Mouse (Mus musculus) cerebellum, postnatal 4 days (tissue): Measurements from ENCODE around the gene Rpl11.
A peak's percentile ranks its signal among the peaks of the same experiment; 100 is the strongest.

ENCODE experiments used
- DNase-seq, 2 experiments: peaks; one replicate each; pipeline ENCODE4 v3.0.0; 2022; ENCODE audit warnings: low spot score in 2 of 2, mixed read lengths in 1 of 2

Rpl11 gene

GRCm38 (mm10) chr4:136027416-136028131 lies 25.7 kb downstream of the Rpl11 start:
- DNase-seq: no peak

- DNase-seq: no peak
These were observed 27.9 kb downstream of the Rpl11 start for GRCm38 (mm10) chr4:136025350-136025749.

- DNase-seq: no peak
These were observed 30.3 kb downstream of the Rpl11 start for GRCm38 (mm10) chr4:136022924-136023323.

GRCm38 (mm10) chr4:136021549-136022047 lies 31.6 kb downstream of the Rpl11 start, which contains the start of gene Eloa:
Gene Eloa (minus strand): TSS chr4:136021763.
- DNase-seq: peak; percentile 98

- peak in 1 of 2 experiments; percentile 3 for DNase-seq
These were observed 32.3 kb downstream of the Rpl11 start for GRCm38 (mm10) chr4:136020743-136021548.

- no peak for DNase-seq
These were observed 37.1 kb downstream of the Rpl11 start for GRCm38 (mm10) chr4:136016059-136016602.

GRCm38 (mm10) chr4:136010586-136010985 lies 42.6 kb downstream of the Rpl11 start:
- no peak for DNase-seq

GRCm38 (mm10) chr4:136008782-136009447 lies 44.3 kb downstream of the Rpl11 start:
- DNase-seq: no peak

GRCm38 (mm10) chr4:136006821-136007220 lies 46.4 kb downstream of the Rpl11 start:
- DNase-seq: no peak

GRCm38 (mm10) chr4:136004921-136005320 lies 48.3 kb downstream of the Rpl11 start:
- no peak for DNase-seq

- DNase-seq: no peak
These were observed 49.0 kb downstream of the Rpl11 start for GRCm38 (mm10) chr4:136004107-136004675.

GRCm38 (mm10) chr4:135995118-135995517 lies 58.1 kb downstream of the Rpl11 start:
- DNase-seq: no peak

GRCm38 (mm10) chr4:135993941-135994340 lies 59.3 kb downstream of the Rpl11 start:
- DNase-seq: no peak

GRCm38 (mm10) chr4:135987714-135988113 lies 65.5 kb downstream of the Rpl11 start:
- DNase-seq: no peak

GRCm38 (mm10) chr4:135986943-135987710 lies 66.1 kb downstream of the Rpl11 start, which contains the start of gene Pithd1:
Gene Pithd1 (minus strand): TSS chr4:135987264.
- peak; percentile 82 to 95 for DNase-seq

GRCm38 (mm10) chr4:135986301-135986942 lies 66.8 kb downstream of the Rpl11 start:
- DNase-seq: no peak

GRCm38 (mm10) chr4:135985769-135986168 lies 67.5 kb downstream of the Rpl11 start:
- no peak for DNase-seq

- DNase-seq: no peak
These were observed 68.0 kb downstream of the Rpl11 start for GRCm38 (mm10) chr4:135985193-135985592.

GRCm38 (mm10) chr4:135984556-135984955 lies 68.7 kb downstream of the Rpl11 start:
- DNase-seq: no peak

- no peak for DNase-seq
These were observed 71.6 kb downstream of the Rpl11 start for GRCm38 (mm10) chr4:135981524-135982063.
